Mouse (Mus musculus) MEL (cell line): Measurements from ENCODE around the gene Clec16a. TPM values are rescaled to one million over a fixed set of nuclear protein-coding genes. Genes with fewer than 3 reads are reported as not detected.

ENCODE experiments used
- DNase-seq: peaks from one replicate; pipeline ENCODE4 v3.0.0; 2011; ENCODE audit warnings: low read depth, low spot score
- H3K27ac ChIP-seq: 2 replicates; pipeline ENCODE4 v1.5.1; 2012; ENCODE audit warnings: low read depth, mild to moderate bottlenecking, control low read depth, low read length, moderate library complexity; ENCODE audit not compliant: control insufficient read depth
- H3K27me3 ChIP-seq, 2 experiments: fragments of 150-350 bp in 1 of 2; sonication (generic) in 1 of 2; 2 replicates each; pipeline ENCODE4 v1.6.1; 2012; ENCODE audit warnings: low read length in 2 of 2, mild to moderate bottlenecking in 2 of 2, improper control_type of control experiment in 1 of 2, moderate library complexity in 1 of 2; ENCODE audit not compliant: insufficient read depth in 2 of 2, control insufficient read depth in 1 of 2
- H3K36me3 ChIP-seq, 2 experiments: 2 replicates each; pipeline ENCODE4 v1.6.1; 2012 to 2014; ENCODE audit warnings: low read length in 2 of 2, improper control_type of control experiment in 1 of 2, inconsistent platforms in 1 of 2, mild to moderate bottlenecking in 1 of 2; ENCODE audit not compliant: insufficient read depth in 2 of 2, control insufficient read depth in 1 of 2
- H3K4me1 ChIP-seq, 2 experiments: fragments of 150-350 bp in 1 of 2; sonication (generic) in 1 of 2; 2 replicates each; pipeline ENCODE4 v1.6.1; 2012; ENCODE audit warnings: low read length in 2 of 2, improper control_type of control experiment in 1 of 2, mild to moderate bottlenecking in 1 of 2; ENCODE audit not compliant: insufficient read depth in 2 of 2, control insufficient read depth in 1 of 2
- H3K4me3 ChIP-seq, 2 experiments: fragments of 150-350 bp in 1 of 2; sonication (generic) in 1 of 2; 2 replicates each; pipeline ENCODE4 v1.5.1; 2012; ENCODE audit warnings: low read depth in 2 of 2, low read length in 2 of 2, mild to moderate bottlenecking in 2 of 2, moderate library complexity in 2 of 2, control low read depth in 1 of 2, improper control_type of control experiment in 1 of 2; ENCODE audit not compliant: control insufficient read depth in 1 of 2, insufficient read depth in 1 of 2
- H3K79me2 ChIP-seq: 2 replicates; pipeline ENCODE4 v1.6.1; 2012; ENCODE audit warnings: mild to moderate bottlenecking, low read length, moderate library complexity; ENCODE audit not compliant: control insufficient read depth, poor library complexity, insufficient read depth
- H3K9ac ChIP-seq: 2 replicates; pipeline ENCODE4 v1.6.1; 2012; ENCODE audit warnings: low read depth, mild to moderate bottlenecking, control low read depth, low read length, moderate library complexity; ENCODE audit not compliant: control insufficient read depth, poor library complexity, severe bottlenecking
- H3K9me3 ChIP-seq: fragments of 150-350 bp; sonication (generic); replicated peaks from 2 replicates; pipeline ENCODE4 v1.6.1; 2012; ENCODE audit warnings: mild to moderate bottlenecking, low read length, improper control_type of control experiment, moderate library complexity; ENCODE audit not compliant: insufficient read depth
- CTCF ChIP-seq, 3 experiments: IDR thresholded peaks in 2 of 3; conservative IDR thresholded peaks in 1 of 3; 2 replicates each; pipeline ENCODE4 v1.5.1; 2011 to 2012; ENCODE audit warnings: low read length in 3 of 3, low read depth in 2 of 3, mild to moderate bottlenecking in 2 of 3, improper control_type of control experiment in 1 of 3, inconsistent platforms in 1 of 3, mixed read lengths in 1 of 3, moderate library complexity in 1 of 3; ENCODE audit not compliant: control insufficient read depth in 1 of 3, insufficient read depth in 1 of 3, poor library complexity in 1 of 3, severe bottlenecking in 1 of 3
- E2F4 ChIP-seq: IDR thresholded peaks from 2 replicates; pipeline ENCODE4 v1.6.1; 2011; ENCODE audit warnings: low read depth, low read length, improper control_type of control experiment, borderline replicate concordance
- ELF1 ChIP-seq: IDR thresholded peaks from 2 replicates; pipeline ENCODE4 v1.6.1; 2014; ENCODE audit warnings: low read depth, mild to moderate bottlenecking, inconsistent platforms, low read length, improper control_type of control experiment, moderate library complexity
- EP300 ChIP-seq, 2 experiments: IDR thresholded peaks; 2 replicates each; pipeline ENCODE4 v1.6.1; 2011; ENCODE audit warnings: improper control_type of control experiment in 2 of 2, low read length in 2 of 2, low read depth in 1 of 2, mild to moderate bottlenecking in 1 of 2
- GABPA ChIP-seq: IDR thresholded peaks from 2 replicates; pipeline ENCODE4 v1.6.1; 2012; ENCODE audit warnings: low read depth, mild to moderate bottlenecking, inconsistent platforms, low read length, improper control_type of control experiment, moderate library complexity
- MEF2A ChIP-seq: IDR thresholded peaks from 2 replicates; pipeline ENCODE4 v1.6.1; 2014; ENCODE audit warnings: low read depth, mild to moderate bottlenecking, inconsistent platforms, low read length, improper control_type of control experiment; ENCODE audit not compliant: poor library complexity, insufficient replicate concordance, severe bottlenecking; ENCODE audit errors: extremely low read depth
- MYB ChIP-seq: IDR thresholded peaks from 2 replicates; pipeline ENCODE4 v1.6.1; 2011; ENCODE audit warnings: mild to moderate bottlenecking, low read depth, low read length, improper control_type of control experiment
- MYC ChIP-seq: IDR thresholded peaks from 2 replicates; pipeline ENCODE4 v1.6.1; 2011; ENCODE audit warnings: low read depth, mild to moderate bottlenecking, low read length, improper control_type of control experiment, moderate library complexity
- RAD21 ChIP-seq: IDR thresholded peaks from 2 replicates; pipeline ENCODE4 v1.6.1; 2011; ENCODE audit warnings: mild to moderate bottlenecking, low read depth, low read length, improper control_type of control experiment
- RCOR1 ChIP-seq: IDR thresholded peaks from 2 replicates; pipeline ENCODE4 v1.6.1; 2012; ENCODE audit warnings: low read depth, mild to moderate bottlenecking, inconsistent platforms, low read length, improper control_type of control experiment
- TCF12 ChIP-seq: IDR thresholded peaks from 2 replicates; pipeline ENCODE4 v1.6.1; 2014; ENCODE audit warnings: low read depth, mild to moderate bottlenecking, inconsistent platforms, low read length, improper control_type of control experiment, moderate library complexity
- USF1 ChIP-seq: IDR thresholded peaks from 2 replicates; pipeline ENCODE4 v1.6.1; 2014; ENCODE audit warnings: low read depth, mild to moderate bottlenecking, inconsistent platforms, low read length, improper control_type of control experiment, moderate library complexity
- USF2 ChIP-seq, 2 experiments: IDR thresholded peaks; 2 replicates each; pipeline ENCODE4 v1.6.1; 2011 to 2012; ENCODE audit warnings: improper control_type of control experiment in 2 of 2, low read length in 2 of 2, borderline replicate concordance in 1 of 2, inconsistent platforms in 1 of 2, low read depth in 1 of 2, mild to moderate bottlenecking in 1 of 2; ENCODE audit not compliant: insufficient read depth in 1 of 2
- ZC3H11A ChIP-seq: IDR thresholded peaks from 2 replicates; pipeline ENCODE4 v1.6.1; 2012; ENCODE audit warnings: low read depth, mild to moderate bottlenecking, inconsistent platforms, low read length, improper control_type of control experiment
- ZMIZ1 ChIP-seq: IDR thresholded peaks from 2 replicates; pipeline ENCODE4 v1.6.1; 2012; ENCODE audit warnings: low read depth, mild to moderate bottlenecking, inconsistent platforms, low read length, improper control_type of control experiment, moderate library complexity
- ZNF384 ChIP-seq: IDR thresholded peaks from 2 replicates; pipeline ENCODE4 v1.6.1; 2012; ENCODE audit warnings: low read depth, mild to moderate bottlenecking, inconsistent platforms, low read length, improper control_type of control experiment
- polyA plus RNA-seq, 2 experiments: library from polyadenylated mRNA; stranded (reverse) in 1 of 2; unstranded in 1 of 2; fragments of >175 nt in 1 of 2; fragments of >200 nt in 1 of 2; gene quantifications; 2 replicates each; pipeline versions ENCODE4 v1.2.1 to v1.2.4; 2012; ENCODE audit warnings: low replicate concordance in 2 of 2, low read depth in 1 of 2; ENCODE audit not compliant: insufficient read length in 2 of 2, insufficient read depth in 1 of 2, missing spikeins in 1 of 2
- total RNA-seq: library from RNA; depleted of rRNA; stranded (reverse); fragments of 300-350 nt; gene quantifications from 2 replicates; pipeline ENCODE4 v1.2.3, GENCODE M21; 2012

Clec16a gene
- total and polyA plus RNA-seq, 3 experiments = 10.4 to 49.3 (median 22.1) TPM

DNA sequence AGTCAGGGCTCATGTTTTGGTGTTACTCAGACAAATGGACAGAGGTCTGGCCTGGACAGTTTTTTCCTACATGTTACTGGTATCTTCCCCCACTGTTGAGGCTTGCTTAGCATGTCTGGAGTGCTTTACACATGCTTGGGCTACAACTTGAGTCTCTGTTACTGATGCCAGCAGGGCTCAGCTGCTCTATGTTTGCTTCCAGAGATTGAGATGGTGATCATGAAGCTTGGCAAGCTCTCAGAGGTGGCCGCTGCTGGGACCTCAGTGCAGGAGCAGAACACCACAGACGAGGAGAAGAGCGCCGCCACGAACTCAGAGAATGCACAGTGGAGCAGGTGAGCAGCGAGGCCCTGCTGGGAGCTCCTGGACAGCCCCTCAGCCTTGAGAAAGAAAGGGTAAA, 65.7 kb downstream of the Clec16a start:
- Histone ChIP-seq H3K9ac (no peak overlapping the region), H3K4me3 (no peak overlapping the region), H3K9me3 (no peaks in the 10 kb centered on the region), H3K79me2 (no peaks in the 10 kb centered on the region), H3K4me1 (no peaks in the 10 kb centered on the region), H3K36me3 (no peaks in the 10 kb centered on the region; a peak in 1 of 4 replicates), H3K27ac (no peak overlapping the region), H3K27me3 (no peaks in the 10 kb centered on the region)
- no peak for DNase-seq
- TF ChIP-seq ELF1 (no peak), EP300 (IDR thresholded peaks at IDR 0.05; ENCODE audit: low read depth in 1 of 2, low read length in 2 of 2) (no peak), USF2 (IDR thresholded peaks at IDR 0.05; ENCODE audit: borderline replicate concordance in 1 of 2, insufficient read depth in 1 of 2, low read depth in 1 of 2, low read length in 2 of 2) (no peak), ZMIZ1 (no peak), CTCF (IDR thresholded peaks at IDR 0.05 in 2 of 3, conservative IDR thresholded peaks at IDR 0.05 in 1 of 3; ENCODE audit: control insufficient read depth in 1 of 3, insufficient read depth in 1 of 3, low read depth in 2 of 3, low read length in 3 of 3, poor library complexity in 1 of 3, severe bottlenecking in 1 of 3) (no peak), E2F4 (no peak), MYB (no peak), ZC3H11A (no peak), TCF12 (no peak), GABPA (no peak)

DNA sequence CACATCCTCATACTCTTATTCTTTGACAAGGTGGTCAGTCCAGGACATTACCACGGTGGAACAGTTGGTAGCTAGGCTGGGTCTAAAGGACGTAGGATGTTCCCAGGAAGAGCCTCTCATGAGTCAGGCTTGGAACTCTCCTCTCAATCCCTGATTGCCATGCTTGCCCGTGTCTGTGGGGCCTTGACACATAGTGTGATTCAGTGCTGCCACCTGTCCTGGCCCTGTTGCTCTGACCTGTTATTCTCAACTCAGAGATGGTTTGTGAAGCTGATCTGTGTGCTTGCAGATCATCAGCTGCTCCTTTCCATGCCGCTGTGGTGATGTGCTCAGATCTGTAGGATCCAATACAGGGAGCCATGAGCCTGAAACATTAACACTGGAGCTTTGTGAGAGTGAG, 66.2 kb downstream of the Clec16a start:
- Histone ChIP-seq H3K79me2 (no peaks in the 10 kb centered on the region), H3K9ac (no peak overlapping the region), H3K4me3 (no peak overlapping the region), H3K4me1 (no peaks in the 10 kb centered on the region), H3K9me3 (no peaks in the 10 kb centered on the region), H3K36me3 (no peaks in the 10 kb centered on the region), H3K27me3 (no peaks in the 10 kb centered on the region), H3K27ac (no peak overlapping the region)
- no peak for TF ChIP-seq MYC
- no peak for TF ChIP-seq MEF2A
- no peak for TF ChIP-seq RAD21
- no peak for TF ChIP-seq GABPA
- TF ChIP-seq ZNF384 = no peak
- TF ChIP-seq USF1 = no peak
- TF ChIP-seq RCOR1 = no peak
- no peak for DNase-seq
